ENCODE assay signal across 13 mouse cellular contexts in the genomic region with DNA sequence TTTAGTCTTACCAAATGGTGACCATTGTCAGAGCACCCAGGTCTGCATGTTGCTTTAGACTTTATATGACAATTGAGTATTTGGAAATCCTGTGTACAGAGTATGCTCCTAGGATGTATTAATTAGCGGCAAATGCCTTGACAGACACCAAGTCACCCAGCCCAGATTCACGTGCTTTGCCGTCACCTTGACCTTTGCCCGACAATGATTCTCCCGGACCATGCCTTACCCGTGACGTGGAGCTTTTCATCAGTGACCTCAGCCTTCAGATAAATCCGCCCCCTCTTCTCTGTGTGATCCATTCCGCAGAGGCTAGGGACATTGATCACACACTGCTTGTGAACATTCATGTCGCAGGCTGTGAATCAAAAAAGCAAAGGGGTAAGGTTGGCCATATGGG.
"Had no signal": no experiment of that assay in that cellular context is flagged by ENCODE, and none has a peak within 500 bp of the region (broad histone marks: within the 10 kb centered on the region; RNA-seq: fewer than 3 reads in every experiment).

No protein-coding gene starts in this region.

- H3K4me2 ChIP-seq: limb, embryonic 13.5 days; liver, embryonic 11.5 days; liver, embryonic 15.5 days; lung, embryonic 14.5 days; neural tube, embryonic 15.5 days had no signal

- H3K27ac ChIP-seq: limb, embryonic 13.5 days; liver, embryonic 15.5 days; midbrain, embryonic 10.5 days; neural tube, embryonic 15.5 days had no signal

- H3K4me1 ChIP-seq: liver, embryonic 15.5 days; midbrain, embryonic 10.5 days; neural tube, embryonic 15.5 days had no signal

- H3K9ac ChIP-seq: limb, embryonic 13.5 days; liver, embryonic 15.5 days; lung, embryonic 14.5 days; neural tube, embryonic 15.5 days had no signal

- H3K36me3 ChIP-seq: limb, embryonic 13.5 days; liver, embryonic 15.5 days; midbrain, embryonic 10.5 days had no signal

- DNase-seq: kidney, adult 8-10 months; kidney, postnatal 36 days; left cerebral cortex, postnatal 4 days; lung, embryonic 14.5 days; lung, postnatal 10 days; midbrain, embryonic 14.5 days; thymus, postnatal 36 days had no signal

- H3K27me3 ChIP-seq: limb, embryonic 13.5 days; liver, embryonic 15.5 days; neural tube, embryonic 15.5 days had no signal

- H3K4me3 ChIP-seq: limb, embryonic 13.5 days; liver, embryonic 15.5 days; midbrain, embryonic 10.5 days; myocyte; neural tube, embryonic 15.5 days had no signal

- H3K9me3 ChIP-seq: limb, embryonic 13.5 days; liver, embryonic 15.5 days; midbrain, embryonic 10.5 days; neural tube, embryonic 15.5 days had no signal
